Mouse (Mus musculus): ENCODE measurements around the gene Slc7a6. TPM values are rescaled to one million over a fixed set of nuclear protein-coding genes. Genes with fewer than 3 reads are reported as not detected.

The Slc7a6 gene
- polyA plus RNA-seq, 1 experiment from 2014 or later: 3.2 TPM

DNA sequence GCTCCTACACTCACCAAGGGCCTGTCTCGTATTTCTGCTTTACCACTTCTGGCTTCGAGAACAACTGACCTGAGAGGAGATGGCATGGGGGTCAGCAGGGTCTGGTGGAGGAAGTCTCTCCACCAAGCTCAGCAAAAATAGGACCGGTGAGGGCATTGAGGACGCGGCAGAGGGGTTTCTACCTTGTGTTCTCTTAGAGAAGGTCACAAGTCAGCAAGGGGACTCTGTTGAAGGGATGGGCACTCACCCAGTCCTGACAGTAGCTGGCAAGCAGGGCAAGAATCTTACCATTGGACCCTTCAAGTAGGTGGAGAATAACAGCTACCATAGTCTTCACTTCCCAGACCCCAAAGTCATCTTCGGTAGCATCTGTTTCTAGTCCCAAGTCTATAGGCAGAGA is 34.7 kb upstream of the Slc7a6 start:
- DNase-seq: no peak
- peak overlapping the region; percentile 86 for H3K27ac ChIP-seq (ENCODE audit: low read depth)
- peak overlapping the region; percentile 49; the same call in 1 of the 2 replicates for H3K4me2 ChIP-seq (ENCODE audit: low read depth, low read length)
- peaks cover 14% of the 10 kb centered on the region for H3K4me1 ChIP-seq (ENCODE audit: insufficient read depth)
- no peak overlapping the region; the same call in 1 of the 2 replicates for H3K4me3 ChIP-seq (ENCODE audit: low read depth, low read length)
- peaks cover 41% of the 10 kb centered on the region for H3K36me3 ChIP-seq (replicated peaks; ENCODE audit: insufficient read depth, low read length)
- WGBS (ENCODE audit: insufficient replicate concordance): 74% methylated on average over 6 of the region's 6 CpGs
- H3K9ac ChIP-seq (replicated peaks): no peak overlapping the region
- TF ChIP-seq EP300 (IDR thresholded peaks at IDR 0.05; ENCODE audit: low read depth) (no peak), CTCF (IDR thresholded peaks at IDR 0.05; ENCODE audit: low read depth) (no peak)
- H3K9me3 ChIP-seq (ENCODE audit: low read length): no peaks in the 10 kb centered on the region
- peaks cover 41% of the 10 kb centered on the region for H3K27me3 ChIP-seq (ENCODE audit: insufficient read depth, low read length)
- ATAC-seq: no peak

- Histone ChIP-seq H3K9ac (replicated peaks) (peak overlapping the region; percentile 86), H3K4me3 (ENCODE audit: low read depth, low read length) (peak overlapping the region; percentile 69), H3K4me1 (ENCODE audit: insufficient read depth) (peaks cover 14% of the 10 kb centered on the region), H3K27me3 (ENCODE audit: insufficient read depth, low read length) (peaks cover 41% of the 10 kb centered on the region), H3K36me3 (replicated peaks; ENCODE audit: insufficient read depth, low read length) (peaks cover 32% of the 10 kb centered on the region), H3K27ac (ENCODE audit: low read depth) (peak overlapping the region; percentile 96), H3K4me2 (ENCODE audit: low read depth, low read length) (peak overlapping the region; percentile 49), H3K9me3 (ENCODE audit: low read length) (no peaks in the 10 kb centered on the region)
- no peak for TF ChIP-seq CTCF (IDR thresholded peaks at IDR 0.05; ENCODE audit: low read depth)
- peak; percentile 87 for TF ChIP-seq EP300 (IDR thresholded peaks at IDR 0.05; ENCODE audit: low read depth)
- peak; percentile 79 for ATAC-seq
- 26% methylated on average over 14 of the region's 14 CpGs for whole genome bisulfite sequencing (ENCODE audit: insufficient replicate concordance)
- DNase-seq: peak; percentile 86
Measured at GRCm38 (mm10) chr8:106134751-106135571, 33.7 kb upstream of the Slc7a6 start.

DNA sequence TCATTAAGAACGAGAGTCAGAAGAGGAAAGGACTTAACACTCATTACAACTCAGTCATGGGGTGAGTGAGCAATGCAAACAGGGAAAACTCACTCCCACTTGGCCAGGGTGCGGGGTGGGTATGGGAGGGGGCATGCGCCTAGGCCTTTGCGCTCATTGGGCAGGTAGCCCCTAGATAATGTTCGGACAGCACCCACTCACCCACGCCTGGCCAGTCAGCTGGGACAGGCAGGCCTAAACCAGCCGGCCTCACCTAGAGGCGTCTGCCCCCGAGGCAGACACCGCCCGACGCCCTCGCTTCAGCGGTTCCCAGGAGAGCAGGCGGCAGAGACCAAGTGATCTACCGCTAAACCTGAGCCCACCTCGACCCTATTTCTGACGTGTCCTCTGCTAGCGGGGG is 33.0 kb upstream of the Slc7a6 start:
- Histone ChIP-seq H3K4me1 (ENCODE audit: insufficient read depth) (peaks cover 14% of the 10 kb centered on the region), H3K4me2 (ENCODE audit: low read depth, low read length) (peak overlapping the region; percentile 82), H3K9ac (replicated peaks) (peak overlapping the region; percentile 86), H3K27ac (ENCODE audit: low read depth) (peak overlapping the region; percentile 96), H3K4me3 (ENCODE audit: low read depth, low read length) (peak overlapping the region; percentile 69), H3K9me3 (ENCODE audit: low read length) (no peaks in the 10 kb centered on the region), H3K36me3 (replicated peaks; ENCODE audit: insufficient read depth, low read length) (peaks cover 29% of the 10 kb centered on the region), H3K27me3 (ENCODE audit: insufficient read depth, low read length) (peaks cover 41% of the 10 kb centered on the region)
- TF ChIP-seq CTCF (IDR thresholded peaks at IDR 0.05; ENCODE audit: low read depth): no peak
- TF ChIP-seq EP300 (IDR thresholded peaks at IDR 0.05; ENCODE audit: low read depth): no peak
- ATAC-seq: peak; percentile 50
- 8% methylated on average over 19 of the region's 19 CpGs for WGBS (ENCODE audit: insufficient replicate concordance)
- peak; percentile 67 for DNase-seq

DNA sequence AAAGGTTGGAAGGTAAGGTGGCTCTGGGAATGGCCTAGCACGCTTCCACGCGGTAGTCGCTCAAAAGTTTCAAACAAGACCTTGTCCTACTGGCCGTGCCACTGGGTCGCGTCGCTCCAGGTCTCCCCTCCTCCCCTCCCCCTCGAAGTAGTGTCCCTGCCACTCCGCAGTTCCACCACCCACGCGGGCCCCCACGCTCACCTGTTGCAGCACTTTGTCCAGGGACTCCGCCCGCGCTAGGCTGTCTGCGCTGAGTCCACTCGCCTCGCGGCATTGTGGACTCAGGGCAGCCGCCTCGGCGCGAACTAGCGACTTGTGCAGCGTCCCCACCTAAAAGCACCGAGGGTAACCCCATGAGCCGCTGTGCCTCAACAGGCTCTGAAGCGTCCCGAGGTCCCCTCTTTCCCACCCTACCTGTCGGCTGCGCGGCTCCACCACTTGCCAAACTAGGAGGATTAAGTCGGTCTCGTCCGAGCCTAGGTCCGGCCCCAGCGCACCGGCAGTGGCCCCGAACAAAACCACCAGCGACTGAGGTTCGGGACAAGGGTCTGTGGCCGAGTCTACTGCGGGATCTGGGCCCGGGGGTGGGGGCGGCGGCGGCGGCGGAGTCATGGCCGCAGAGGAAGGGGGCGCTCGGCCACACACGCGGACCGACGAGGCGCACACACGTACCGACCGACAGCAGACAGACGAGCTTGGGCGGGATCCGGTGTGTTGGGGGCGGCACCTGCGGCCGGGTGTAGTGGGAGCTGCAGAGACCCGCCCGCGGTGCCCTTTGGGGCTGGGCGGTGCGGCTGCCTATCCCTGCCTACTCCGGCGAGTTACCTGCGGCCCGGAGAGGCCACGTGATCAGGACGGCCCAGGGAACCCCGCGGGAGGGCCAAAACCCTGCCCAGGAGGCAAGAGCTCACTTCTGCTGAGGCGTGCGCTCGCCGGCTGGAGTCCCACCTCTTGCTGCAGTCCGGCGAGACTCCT is 32.2 kb upstream of the Slc7a6 start, which contains the start of gene Esrp2:
TSS of gene Esrp2 (minus strand) at position 819 of the 975 bp plus-strand sequence.
- WGBS (ENCODE audit: insufficient replicate concordance): 1% methylated on average over 65 of the region's 86 CpGs
- Histone ChIP-seq H3K4me3 (ENCODE audit: low read depth, low read length) (peak within 1 kb of the TSS; percentile 69), H3K9ac (replicated peaks) (peak within 1 kb of the TSS; percentile 86), H3K27ac (ENCODE audit: low read depth) (peak within 1 kb of the TSS; percentile 96), H3K9me3 (ENCODE audit: low read length) (no peaks in the 10 kb centered on the region), H3K4me1 (ENCODE audit: insufficient read depth) (peaks cover 13% of the 10 kb centered on the region), H3K36me3 (replicated peaks; ENCODE audit: insufficient read depth, low read length) (peaks cover 21% of the 10 kb centered on the region), H3K27me3 (ENCODE audit: insufficient read depth, low read length) (peaks cover 41% of the 10 kb centered on the region), H3K4me2 (ENCODE audit: low read depth, low read length) (peak within 1 kb of the TSS; percentile 82)
- ATAC-seq: peak; percentile 59
- peak; percentile 83 for DNase-seq
- TF ChIP-seq CTCF (IDR thresholded peaks at IDR 0.05; ENCODE audit: low read depth) (no peak), EP300 (IDR thresholded peaks at IDR 0.05; ENCODE audit: low read depth) (0 out of 2 replicates have a peak, but pooled peaks have one; percentile 42)

DNA sequence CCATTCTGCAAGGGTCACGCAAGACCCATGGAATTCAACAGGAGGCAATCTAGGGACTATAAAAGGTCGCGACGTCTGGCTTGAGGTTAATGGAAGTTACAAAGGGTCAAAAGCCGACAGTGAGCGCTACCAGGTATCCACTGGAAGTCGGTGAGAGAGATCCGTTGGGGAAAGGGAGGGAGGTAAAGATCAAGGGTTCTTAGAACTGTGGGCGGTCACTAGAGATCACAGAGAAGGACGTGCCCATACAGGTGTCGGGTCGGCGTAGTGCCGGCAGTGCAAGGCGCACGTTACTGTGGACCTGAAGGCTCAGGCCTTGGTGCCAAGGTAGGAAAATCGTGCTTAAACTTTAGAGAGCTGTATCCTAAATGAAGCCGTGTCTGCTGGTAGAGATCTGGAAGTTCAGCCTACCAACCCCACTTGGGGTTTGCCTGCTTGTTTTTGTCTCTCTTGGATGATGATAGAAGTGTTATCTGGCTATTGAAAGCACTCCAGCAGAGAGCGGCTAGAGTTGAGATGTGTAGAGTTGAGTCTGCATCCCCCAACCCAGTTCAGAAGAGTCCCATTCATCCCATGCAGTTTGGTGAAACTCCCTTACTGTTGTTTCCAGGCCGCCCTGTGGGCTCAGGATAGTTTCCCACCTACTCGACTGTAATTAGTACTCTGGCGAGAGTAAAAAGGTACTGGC is 31.3 kb upstream of the Slc7a6 start:
- 5% methylated on average over 22 of the region's 22 CpGs for WGBS (ENCODE audit: insufficient replicate concordance)
- TF ChIP-seq EP300 (IDR thresholded peaks at IDR 0.05; ENCODE audit: low read depth) (no peak), CTCF (IDR thresholded peaks at IDR 0.05; ENCODE audit: low read depth) (no peak)
- H3K36me3 ChIP-seq (replicated peaks; ENCODE audit: insufficient read depth, low read length): peaks cover 13% of the 10 kb centered on the region
- H3K4me2 ChIP-seq (ENCODE audit: low read depth, low read length): peak overlapping the region; percentile 82
- DNase-seq (no peak), ATAC-seq (no peak)
- no peaks in the 10 kb centered on the region for H3K9me3 ChIP-seq (ENCODE audit: low read length)
- H3K27ac ChIP-seq (ENCODE audit: low read depth): peak overlapping the region; percentile 96
- peak overlapping the region; percentile 69 for H3K4me3 ChIP-seq (ENCODE audit: low read depth, low read length)
- peak overlapping the region; percentile 86 for H3K9ac ChIP-seq (replicated peaks)
- H3K27me3 ChIP-seq (ENCODE audit: insufficient read depth, low read length): peaks cover 41% of the 10 kb centered on the region
- peaks cover 13% of the 10 kb centered on the region for H3K4me1 ChIP-seq (ENCODE audit: insufficient read depth)

Data from liver, postnatal 0 days (tissue).